Mouse (Mus musculus): ENCODE measurements around the gene Lipc.

The Lipc gene

GRCm38 (mm10) chr9:70952126-70952525, at the start of gene Lipc:
Gene Lipc (minus strand): TSS chr9:70952226.
- DNase-seq, result no peak

GRCm38 (mm10) chr9:70999161-70999560, 47.1 kb upstream of the Lipc start:
- no peak for DNase-seq

- no peak for DNase-seq
These were observed 46.7 kb upstream of the Lipc start for GRCm38 (mm10) chr9:70998719-70999118.

- no peak for DNase-seq
These were observed 41.3 kb upstream of the Lipc start for GRCm38 (mm10) chr9:70993326-70993725.

- no peak for DNase-seq
These were observed 39.4 kb upstream of the Lipc start for GRCm38 (mm10) chr9:70991401-70991800.

- no peak for DNase-seq
These were observed 35.2 kb upstream of the Lipc start for GRCm38 (mm10) chr9:70987210-70987609.

GRCm38 (mm10) chr9:70982991-70983480, 31.0 kb upstream of the Lipc start:
- no peak for DNase-seq

- no peak for DNase-seq
These were observed 29.7 kb upstream of the Lipc start for GRCm38 (mm10) chr9:70981721-70982120.

GRCm38 (mm10) chr9:70979641-70980040, 27.6 kb upstream of the Lipc start:
- no peak for DNase-seq

- DNase-seq, result no peak
These were observed 27.1 kb upstream of the Lipc start for GRCm38 (mm10) chr9:70979171-70979570.

GRCm38 (mm10) chr9:70977392-70977791, 25.4 kb upstream of the Lipc start:
- DNase-seq, result no peak

- no peak for DNase-seq
These were observed 23.9 kb upstream of the Lipc start for GRCm38 (mm10) chr9:70975921-70976320.

GRCm38 (mm10) chr9:70973286-70973685, 21.3 kb upstream of the Lipc start:
- no peak for DNase-seq

- no peak for DNase-seq
These were observed 17.2 kb upstream of the Lipc start for GRCm38 (mm10) chr9:70969244-70969643.

- DNase-seq, result no peak
These were observed 14.3 kb upstream of the Lipc start for GRCm38 (mm10) chr9:70965999-70966994.

- no peak for DNase-seq
These were observed 13.4 kb upstream of the Lipc start for GRCm38 (mm10) chr9:70965422-70965821.

- DNase-seq, result no peak
These were observed 13.0 kb upstream of the Lipc start for GRCm38 (mm10) chr9:70965011-70965410.

- no peak for DNase-seq
These were observed 11.4 kb upstream of the Lipc start for GRCm38 (mm10) chr9:70963461-70963891.

- DNase-seq, result no peak
These were observed 10.9 kb upstream of the Lipc start for GRCm38 (mm10) chr9:70962781-70963455.

- no peak for DNase-seq
These were observed 8.3 kb upstream of the Lipc start for GRCm38 (mm10) chr9:70960301-70960700.

- no peak for DNase-seq
These were observed 7.8 kb upstream of the Lipc start for GRCm38 (mm10) chr9:70959866-70960265.

- DNase-seq, result no peak
These were observed 7.4 kb upstream of the Lipc start for GRCm38 (mm10) chr9:70959447-70959846.

- no peak for DNase-seq
These were observed 6.4 kb upstream of the Lipc start for GRCm38 (mm10) chr9:70958381-70958780.

- DNase-seq, result no peak
These were observed 5.7 kb upstream of the Lipc start for GRCm38 (mm10) chr9:70957717-70958116.

All from thymus, postnatal 36 days (tissue).